Mouse (Mus musculus): ENCODE measurements around the gene Tmem176b. TPM values are rescaled to one million over a fixed set of nuclear protein-coding genes. Genes with fewer than 3 reads are reported as not detected.
"Not testable (repeated sequence)": the region's sequence is repeated elsewhere in the genome, so short reads cannot be mapped to it uniquely, and the experiment has no call there.

The Tmem176b gene
- total RNA-seq, 2 experiments from 2014 or later, result 62.5 to 63.9 TPM

DNA sequence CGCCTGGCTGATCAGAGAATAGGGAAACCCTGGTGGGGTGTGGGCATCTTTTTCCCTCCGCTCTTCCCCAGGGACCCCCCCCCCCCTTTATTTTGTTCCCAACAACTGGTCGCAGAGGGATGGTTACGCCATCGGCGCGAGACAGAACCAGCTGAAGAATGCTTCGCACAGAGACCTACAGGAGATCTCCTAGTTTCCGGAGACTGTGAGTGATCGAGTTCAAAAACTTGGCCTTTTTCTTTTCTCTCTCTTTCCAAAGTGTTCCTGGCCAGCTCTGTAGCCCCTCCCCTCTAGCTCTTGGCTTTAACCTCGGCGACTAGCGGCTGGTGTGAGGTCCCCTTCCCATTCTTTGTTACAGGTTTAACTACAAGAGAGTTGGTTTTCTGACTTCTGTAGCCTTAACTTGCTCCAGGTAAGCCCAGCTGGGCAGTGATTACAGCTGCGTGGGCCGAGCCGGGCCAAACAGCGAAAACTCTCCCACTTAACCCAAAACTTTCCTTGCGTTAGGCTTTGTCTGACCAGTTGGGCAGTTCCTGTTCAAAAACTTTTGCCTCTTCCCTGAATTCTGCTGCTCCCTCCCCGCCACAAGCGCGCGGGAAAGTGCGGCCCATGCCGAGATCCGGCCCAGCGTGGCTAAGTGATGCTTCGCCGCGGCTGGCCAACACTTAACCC lies 10.7 kb upstream of the Tmem176b start:
- DNase-seq, result peak; percentile 50 to 61
- intact Hi-C loops (cut with DNase I), result no loop called here

DNA sequence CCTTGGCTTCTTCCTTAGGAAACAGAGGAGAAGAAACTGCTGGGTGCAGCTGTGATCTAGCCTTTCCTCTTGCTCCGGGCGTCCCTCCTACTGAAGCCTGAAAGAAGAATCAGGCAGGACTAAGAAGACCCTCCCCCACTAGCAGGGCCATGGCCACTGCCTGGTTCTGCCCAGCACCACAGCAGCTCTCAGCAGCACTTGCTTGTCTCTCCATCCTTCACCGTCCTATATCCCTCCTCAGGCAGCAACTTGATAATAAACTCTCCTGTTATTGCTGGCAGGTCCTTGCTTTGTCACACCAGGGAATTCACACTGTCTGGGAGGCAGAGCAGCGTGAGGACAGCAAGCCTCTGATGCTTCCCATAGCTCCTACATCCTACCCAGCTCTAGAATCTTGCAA lies 3.8 kb upstream of the Tmem176b start:
- intact Hi-C loops (cut with DNase I), result no loop called here

DNA sequence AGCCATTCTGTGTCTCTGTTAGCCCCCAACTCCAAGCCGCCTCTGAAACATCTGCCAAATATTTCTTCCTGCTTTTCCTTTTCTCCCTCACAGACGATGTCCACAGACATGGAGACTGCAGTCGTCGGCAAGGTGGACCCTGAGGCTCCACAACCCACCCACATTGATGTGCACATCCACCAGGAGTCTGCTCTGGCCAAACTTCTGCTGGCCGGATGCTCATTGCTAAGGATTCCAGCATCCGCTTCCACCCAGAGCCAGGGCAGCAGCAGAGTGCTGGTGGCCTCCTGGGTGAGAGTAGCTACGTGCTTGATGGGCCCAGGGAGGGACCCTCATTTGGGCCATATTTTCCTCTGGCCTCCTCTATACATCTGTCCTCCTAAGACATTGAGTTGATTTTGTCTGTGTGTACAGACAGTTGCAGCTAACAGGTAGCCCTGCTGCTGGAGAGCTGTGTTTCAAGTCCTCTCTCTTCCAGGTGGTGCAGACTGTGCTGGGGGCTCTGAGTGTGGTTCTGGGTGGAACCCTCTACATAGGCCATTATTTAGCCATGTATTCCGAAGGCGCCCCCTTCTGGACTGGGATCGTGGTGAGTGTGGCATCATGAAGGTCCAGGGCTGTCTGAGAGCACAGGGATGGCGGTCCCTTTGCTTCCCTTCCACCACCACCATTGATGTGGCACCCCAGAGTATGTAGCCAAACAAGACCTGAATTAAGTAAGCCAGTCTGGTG lies 981 bp upstream of the Tmem176b start:
- intact Hi-C loops (cut with DNase I), result no loop called here
- peak; percentile 35 to 47 for DNase-seq

More for the DNA sequence above, 3.8 kb upstream of the Tmem176b start:
- DNase-seq, result no peak

DNA sequence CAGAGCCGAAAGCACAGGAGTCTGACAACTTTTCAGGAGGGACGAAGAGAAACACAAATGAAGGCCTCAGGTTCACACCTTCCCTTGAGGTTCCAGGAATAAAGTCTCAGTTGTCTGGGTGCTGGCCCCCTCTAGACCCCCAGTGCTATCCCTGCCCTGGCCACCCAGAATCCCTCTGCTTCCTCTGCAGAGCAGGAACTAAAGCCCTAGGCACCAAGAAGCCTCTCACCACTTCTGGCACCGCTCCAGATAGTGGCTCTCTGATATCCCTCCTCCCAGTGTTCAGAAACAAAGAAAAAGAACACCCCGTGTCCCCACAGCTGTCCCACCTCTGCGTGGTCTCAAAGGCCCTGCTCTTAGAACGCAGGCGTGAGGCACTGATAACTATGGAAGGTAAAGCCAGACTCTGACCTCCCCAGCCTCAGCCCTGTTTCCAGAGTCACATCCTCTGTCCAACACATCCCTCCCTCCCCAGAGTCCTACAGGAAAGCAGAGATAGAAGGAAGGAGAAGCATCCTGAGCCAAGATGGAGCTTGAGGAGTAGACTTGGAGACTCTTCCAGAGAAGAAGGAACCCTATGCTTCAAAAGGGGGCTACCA lies 826 bp downstream of the Tmem176b start, which contains the start of gene Tmem176a:
TSS of gene Tmem176a (plus strand) at position 549 of the 599 bp plus-strand sequence.
- intact Hi-C loops (cut with DNase I), result no loop called here
- DNase-seq, result peak; percentile 45 to 64

GRCm38 (mm10) chr6:48838321-48839080 lies 2.8 kb downstream of the Tmem176b start:
- intact Hi-C loops (cut with DNase I), result no loop called here
- DNase-seq, result no peak

DNA sequence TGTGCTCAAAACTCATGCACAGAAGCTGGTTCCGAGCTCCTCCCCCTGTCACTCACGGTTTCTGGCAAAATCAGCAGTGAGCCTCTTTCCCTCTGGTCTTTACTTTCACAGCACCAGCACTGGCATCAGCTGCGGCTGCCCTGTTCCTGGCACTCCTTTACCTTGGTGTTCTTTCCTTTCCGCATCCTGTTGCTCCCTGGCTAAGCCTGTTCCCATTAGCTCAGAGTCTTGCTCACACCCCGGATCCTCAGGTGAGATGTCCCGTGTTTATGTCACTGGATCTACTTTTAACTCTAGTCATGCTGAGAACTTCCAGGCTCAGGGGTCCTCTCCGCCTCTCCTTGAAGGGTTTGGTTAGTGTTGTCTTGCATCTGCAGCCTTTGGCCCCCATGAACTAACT lies 3.8 kb downstream of the Tmem176b start:
- intact Hi-C loops (cut with DNase I), result no loop called here
- no peak for DNase-seq

DNA sequence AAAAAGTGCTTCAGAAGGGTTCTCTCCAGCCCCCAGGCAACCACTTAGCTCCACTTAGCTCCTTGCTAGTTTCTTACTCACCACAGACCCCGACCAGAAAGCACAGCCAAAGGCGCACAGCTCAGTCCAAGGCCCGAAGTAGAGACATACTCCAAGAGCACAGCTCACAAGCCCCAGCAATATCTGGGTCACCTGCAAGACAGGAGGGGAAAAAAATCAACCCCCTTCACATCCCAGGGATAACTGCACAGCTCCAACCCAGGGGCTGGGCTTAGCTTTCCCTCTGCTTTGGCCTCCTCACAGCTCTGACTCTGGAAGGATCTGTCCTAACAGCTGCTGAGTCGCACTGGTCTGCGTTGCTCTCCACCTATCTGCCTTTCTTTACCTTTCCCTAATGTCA lies 5.2 kb downstream of the Tmem176b start:
- intact Hi-C loops (cut with DNase I), result no loop called here
- DNase-seq, result no peak

DNA sequence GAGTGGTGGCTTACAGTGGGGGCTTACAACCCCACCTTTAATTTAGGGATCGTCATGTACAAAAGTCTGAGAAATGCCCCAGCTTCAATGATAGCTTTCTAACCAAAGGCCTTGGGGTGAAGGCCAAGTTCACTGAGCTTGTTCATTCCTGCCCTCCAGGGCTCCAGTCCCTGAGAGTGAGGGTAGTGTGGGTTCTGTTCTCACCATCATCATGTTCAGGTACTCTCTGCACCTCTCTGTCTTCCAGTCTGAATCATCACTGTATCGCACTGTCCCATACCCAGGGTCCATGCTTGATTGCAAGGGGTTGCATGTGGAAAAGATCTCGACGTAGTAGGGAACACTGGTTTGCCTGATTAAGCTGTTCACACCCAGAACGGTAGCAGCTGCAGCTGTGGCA lies 6.1 kb downstream of the Tmem176b start:
- no peak for DNase-seq
- intact Hi-C loops (cut with DNase I), result no loop called here

- intact Hi-C loops (cut with DNase I), result no loop called here
- no peak for DNase-seq
Observed at GRCm38 (mm10) chr6:48833515-48833914, 7.8 kb downstream of the Tmem176b start.

- intact Hi-C loops (cut with DNase I), result no loop called here
Observed at GRCm38 (mm10) chr6:48832426-48832825, 8.9 kb downstream of the Tmem176b start.

DNA sequence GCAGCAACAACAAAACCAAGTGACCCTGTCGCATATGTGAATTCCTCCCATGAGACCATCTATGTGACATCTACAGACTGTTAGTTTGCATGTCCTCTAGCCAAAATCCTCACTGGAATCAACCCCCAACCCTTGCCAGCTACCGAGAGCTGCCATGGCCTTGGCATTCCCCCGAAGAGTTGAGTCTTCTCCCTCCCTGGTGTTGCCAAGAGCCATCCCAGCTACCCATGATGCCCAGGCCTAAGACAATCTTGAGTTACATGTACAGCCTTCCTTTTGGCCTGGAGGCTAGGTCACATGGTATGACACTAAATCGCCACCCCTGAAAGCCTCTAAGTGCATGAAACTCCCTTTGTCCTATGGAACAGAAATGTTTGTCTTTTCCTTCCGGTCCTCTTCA lies 10.2 kb downstream of the Tmem176b start:
- DNase-seq, result no peak
- intact Hi-C loops (cut with DNase I), result no loop called here

More at GRCm38 (mm10) chr6:48832426-48832825, 8.9 kb downstream of the Tmem176b start:
- no peak for DNase-seq

DNA sequence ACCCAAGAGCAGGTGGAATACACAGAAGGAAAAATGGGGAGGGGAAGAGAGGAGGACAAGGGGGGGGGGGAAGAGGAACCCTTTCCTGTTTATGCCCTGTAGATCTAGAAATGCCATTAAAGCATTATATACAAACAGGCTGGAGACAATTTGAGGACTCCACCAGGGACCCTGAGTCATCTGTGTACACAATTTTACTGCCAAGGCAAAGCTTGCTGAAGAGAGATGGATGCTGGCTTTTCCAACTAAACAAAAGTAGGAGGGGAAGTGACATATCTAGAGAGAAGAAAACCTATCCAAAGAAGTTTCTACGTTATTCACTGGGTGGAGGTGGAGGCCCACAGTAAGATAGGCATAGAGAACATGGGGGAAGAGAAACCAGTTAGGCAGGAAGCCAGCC lies 11.1 kb downstream of the Tmem176b start:
- intact Hi-C loops (cut with DNase I), result no loop called here
- no peak for DNase-seq

- DNase-seq, result no peak
- intact Hi-C loops (cut with DNase I), result no loop called here
Observed at GRCm38 (mm10) chr6:48829651-48830050, 11.6 kb downstream of the Tmem176b start.

- no peak for DNase-seq
- intact Hi-C loops (cut with DNase I), result no loop called here
Observed at GRCm38 (mm10) chr6:48828976-48829375, 12.3 kb downstream of the Tmem176b start.

DNA sequence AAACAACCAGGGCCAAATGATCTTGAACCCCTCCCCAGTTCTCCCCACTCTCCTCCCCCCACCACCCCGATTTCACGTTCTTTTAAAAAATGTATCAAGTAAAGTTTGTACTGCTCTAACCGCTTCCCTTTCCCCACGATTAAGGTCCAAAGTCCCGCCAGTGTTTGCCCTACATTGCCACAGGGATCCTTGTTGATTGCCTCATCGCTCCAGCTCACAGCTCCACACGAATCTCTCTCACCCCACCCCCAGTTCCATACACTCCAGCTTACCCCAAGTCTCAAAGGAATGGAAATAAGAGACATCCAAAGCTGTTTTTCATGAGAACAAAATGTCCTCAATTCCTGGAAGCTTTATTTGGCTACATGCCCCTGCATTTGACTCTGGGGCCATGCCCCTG lies 16.3 kb downstream of the Tmem176b start:
- DNase-seq, result no peak
- intact Hi-C loops (cut with DNase I), result no loop called here

DNA sequence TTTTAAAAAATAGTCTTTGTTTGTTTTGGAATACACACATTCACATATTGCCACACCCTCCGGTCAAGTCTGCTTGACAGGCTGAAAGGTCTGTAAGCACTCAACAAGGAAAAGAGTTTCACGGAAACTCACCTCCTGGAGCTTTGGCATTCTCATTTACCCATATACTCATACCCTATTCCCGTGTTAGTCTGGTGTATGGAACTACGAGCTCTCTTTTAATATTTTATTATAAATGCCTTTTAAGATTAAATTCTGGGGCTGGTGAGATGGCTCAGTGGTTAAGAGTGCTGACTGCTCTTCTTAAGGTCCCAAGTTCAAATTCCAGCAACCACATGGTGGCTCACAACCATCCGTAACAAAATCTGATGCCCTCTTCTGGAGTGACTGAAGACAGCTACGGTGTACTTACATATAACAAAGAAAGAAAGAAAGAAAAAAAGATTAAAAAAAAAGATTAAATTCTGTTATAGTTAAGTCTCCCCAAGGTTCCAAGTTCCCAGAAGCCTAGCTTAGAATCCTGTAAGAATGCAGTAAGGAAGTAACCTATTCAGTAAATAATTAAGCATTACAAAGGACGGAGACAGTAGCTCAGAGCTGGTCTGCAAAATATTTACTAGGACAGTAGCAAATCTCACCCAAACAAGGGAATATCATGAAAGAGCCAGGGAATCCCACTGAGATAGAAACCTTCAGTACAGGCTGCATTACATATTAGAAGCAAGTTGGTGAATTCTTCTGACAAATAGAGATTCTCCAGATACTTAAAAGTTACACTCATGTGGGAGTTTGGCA lies 19.1 kb downstream of the Tmem176b start:
- DNase-seq; intact Hi-C loops (cut with DNase I): not testable (repeated sequence)

GRCm38 (mm10) chr6:48817815-48818214 lies 23.5 kb downstream of the Tmem176b start:
- intact Hi-C loops (cut with DNase I), result loop anchor here (1.0 to 2.0 kb wide), 4 partner anchors 36 to 137 kb away; no protein-coding TSS in a partner anchor
- DNase-seq, result peak; percentile 76 to 84

DNA sequence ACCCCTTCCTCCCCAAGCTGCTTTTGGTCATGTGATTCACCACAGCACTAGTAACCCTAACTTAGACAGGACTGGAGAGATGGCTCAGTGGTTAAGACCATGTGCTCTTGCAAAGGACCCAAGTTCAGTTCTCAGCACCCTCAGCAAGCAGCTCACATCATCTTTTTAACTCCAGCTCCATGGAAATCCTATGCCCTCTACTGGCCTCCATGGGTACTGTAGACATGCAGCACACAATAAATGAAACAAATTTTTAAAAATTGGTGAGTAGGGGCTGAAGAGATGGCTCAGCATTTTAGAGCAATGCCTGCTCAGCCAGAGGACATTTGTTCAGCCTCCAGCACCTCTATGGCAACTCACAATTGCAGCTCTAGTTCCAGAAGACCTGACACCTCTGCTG lies 26.3 kb downstream of the Tmem176b start:
- DNase-seq, result no peak
- intact Hi-C loops (cut with DNase I), result no loop called here

DNA sequence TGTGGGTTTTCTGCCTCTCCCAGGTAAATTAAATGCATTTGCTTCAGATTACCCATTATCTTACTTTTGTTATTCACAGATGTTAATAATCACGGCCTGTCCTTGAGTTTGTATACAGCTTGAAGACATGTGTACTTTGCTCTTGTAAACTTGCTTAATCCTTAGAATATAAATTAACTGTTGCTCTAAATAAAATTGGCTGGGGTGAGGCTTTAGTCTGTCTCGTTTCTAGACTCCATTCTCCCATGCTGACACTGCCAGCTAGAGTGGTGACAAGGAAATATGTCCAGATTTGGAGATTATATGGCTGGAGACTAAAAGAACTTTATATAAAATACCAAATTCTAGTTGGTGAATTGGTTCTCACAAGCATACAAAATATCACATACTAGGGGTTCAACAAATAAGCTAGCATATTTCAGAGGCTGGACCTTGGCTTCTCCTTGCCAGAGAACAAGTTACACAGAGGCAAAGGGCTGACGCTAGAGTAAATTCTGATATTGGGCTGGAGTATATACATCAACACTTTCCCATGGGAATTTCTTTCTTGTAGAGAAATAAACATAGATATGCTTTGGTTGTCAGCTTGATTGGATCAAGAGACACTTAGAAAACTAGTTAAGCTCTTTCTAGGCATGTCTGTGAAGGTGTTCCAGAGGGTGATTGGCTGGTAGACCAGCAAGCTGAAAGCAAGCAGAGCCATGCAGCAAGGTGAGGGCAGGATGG lies 31.6 kb downstream of the Tmem176b start:
- intact Hi-C loops (cut with DNase I), result no loop called here
- DNase-seq, result no peak

Measured in heart, postnatal 14 days (tissue).